Mouse (Mus musculus) ES-E14 (cell line): ENCODE measurements at regions not wholly inside any gene's neighbourhood (a gene's known extent, or its start where the extent isn't known, plus 50 kb on each side); places are given as distances from the start of the nearest gene placed in this dataset.

Experiments used
- CHD2 ChIP-seq: IDR thresholded peaks from 2 replicates; pipeline ENCODE4 v1.6.1; 2014; ENCODE audit warnings: mild to moderate bottlenecking, low read depth, low read length, inconsistent platforms
- HCFC1 ChIP-seq: IDR thresholded peaks from 2 replicates; pipeline ENCODE4 v1.6.1; 2012; ENCODE audit warnings: low read length, inconsistent platforms, borderline replicate concordance; ENCODE audit not compliant: insufficient read depth
- MAFK ChIP-seq: IDR thresholded peaks from 2 replicates; pipeline ENCODE4 v1.6.1; 2014; ENCODE audit warnings: mild to moderate bottlenecking, low read depth, low read length, inconsistent platforms; ENCODE audit not compliant: insufficient read depth
- ZC3H11A ChIP-seq: IDR thresholded peaks from 2 replicates; pipeline ENCODE4 v1.6.1; 2012; ENCODE audit warnings: low read depth, mild to moderate bottlenecking, inconsistent platforms, low read length, borderline replicate concordance
- ZNF384 ChIP-seq: IDR thresholded peaks from 2 replicates; pipeline ENCODE4 v1.6.1; 2012; ENCODE audit warnings: low read depth, low read length, inconsistent platforms

DNA sequence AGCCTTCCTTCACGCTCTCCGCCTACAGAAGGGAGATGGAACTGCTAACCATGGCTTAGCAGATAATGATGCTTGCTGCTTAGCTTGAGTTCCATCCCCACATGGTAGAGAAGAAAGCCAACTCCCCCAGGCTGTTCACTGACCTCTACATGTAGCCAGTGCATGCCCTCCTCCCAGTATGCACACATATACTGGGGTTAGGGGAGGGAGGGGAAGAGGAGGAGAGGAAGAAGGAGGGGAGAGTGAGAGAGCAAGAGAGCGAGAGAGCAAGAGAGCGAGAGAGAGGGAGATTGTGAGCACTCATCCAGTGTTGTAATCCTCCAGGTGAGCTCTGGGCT is 79.3 kb upstream of the Actrt2 start:
- no peak for TF ChIP-seq CHD2
- TF ChIP-seq ZNF384 = no peak
- TF ChIP-seq MAFK = no peak
- TF ChIP-seq HCFC1 = no peak
- TF ChIP-seq ZC3H11A = no peak
